Mouse (Mus musculus) limb, embryonic 10.5 days (tissue): Measurements from ENCODE around the gene Pptc7. TPM values are rescaled to one million over a fixed set of nuclear protein-coding genes. Genes with fewer than 3 reads are reported as not detected.

ENCODE experiments used
- DNase-seq: peaks from one replicate; pipeline ENCODE4 v3.0.0-alpha.2; 2017; ENCODE audit warnings: low spot score
- H3K27ac ChIP-seq: fragments of 300-500 bp; sonication (generic); 2 replicates; pipeline ENCODE4 v1.5.1; 2016; ENCODE audit warnings: mild to moderate bottlenecking
- H3K27me3 ChIP-seq: fragments of 300-500 bp; sonication (generic); 2 replicates; pipeline ENCODE4 v1.6.1; 2016; ENCODE audit warnings: low read depth, mild to moderate bottlenecking; ENCODE audit not compliant: poor library complexity, severe bottlenecking
- H3K36me3 ChIP-seq: fragments of 300-500 bp; sonication (generic); 2 replicates; pipeline ENCODE4 v1.6.1; 2016; ENCODE audit warnings: mild to moderate bottlenecking, moderate library complexity
- H3K4me1 ChIP-seq: fragments of 300-500 bp; sonication (generic); 2 replicates; pipeline ENCODE4 v1.6.1; 2016
- H3K4me3 ChIP-seq: fragments of 300-500 bp; sonication (generic); 2 replicates; pipeline ENCODE4 v1.5.1; 2016; ENCODE audit warnings: mild to moderate bottlenecking, moderate library complexity
- H3K9me3 ChIP-seq: fragments of 300-500 bp; sonication (generic); replicated peaks from 2 replicates; pipeline ENCODE4 v1.6.1; 2016; ENCODE audit warnings: mild to moderate bottlenecking
- WGBS: fragments of 180-500 bp; shearing (Covaris S2); methylation state at CpG from one replicate; pipeline ENCODE4 v1.1.7; 2016; 5-methylcytosine and 5-hydroxymethylcytosine counted together
- polyA plus RNA-seq: library from polyadenylated mRNA; unstranded; fragments of >200 nt; fragmentation: Nextera tagmentation; extraction: Ambion mirVana; gene quantifications from 2 replicates; pipeline ENCODE4 v1.2.1, GENCODE M21; 2016

Gene Pptc7
- polyA plus RNA-seq, 1 experiment from 2014 or later = 9.7 TPM

GRCm38 (mm10) chr5:122334682-122335081 is 50.5 kb downstream of the Pptc7 start:
- no peak for DNase-seq
- H3K27ac ChIP-seq = no peak overlapping the region
- 75% methylated on average over 3 of the region's 3 CpGs for WGBS
- no peaks in the 10 kb centered on the region for H3K36me3 ChIP-seq
- no peaks in the 10 kb centered on the region for H3K9me3 ChIP-seq
- no peak overlapping the region for H3K4me3 ChIP-seq
- H3K4me1 ChIP-seq = no peaks in the 10 kb centered on the region
- H3K27me3 ChIP-seq = no peaks in the 10 kb centered on the region

GRCm38 (mm10) chr5:122336554-122337294 is 52.6 kb downstream of the Pptc7 start:
- no peak for DNase-seq
- H3K27ac ChIP-seq = no peak overlapping the region
- 95% methylated on average over 7 of the region's 7 CpGs for WGBS
- no peaks in the 10 kb centered on the region for H3K36me3 ChIP-seq
- no peak overlapping the region for H3K4me3 ChIP-seq
- H3K27me3 ChIP-seq = no peaks in the 10 kb centered on the region
- no peaks in the 10 kb centered on the region for H3K4me1 ChIP-seq
- no peaks in the 10 kb centered on the region for H3K9me3 ChIP-seq

GRCm38 (mm10) chr5:122342874-122343273 is 58.7 kb downstream of the Pptc7 start:
- H3K27me3 ChIP-seq = peaks cover 4% of the 10 kb centered on the region; the same call in 1 of the 2 replicates
- H3K4me1 ChIP-seq = no peaks in the 10 kb centered on the region
- 87% methylated on average over 1 of the region's 1 CpGs for WGBS
- H3K36me3 ChIP-seq = no peaks in the 10 kb centered on the region
- no peak overlapping the region for H3K4me3 ChIP-seq
- H3K27ac ChIP-seq = no peak overlapping the region
- no peak for DNase-seq
- no peaks in the 10 kb centered on the region for H3K9me3 ChIP-seq

- 62% methylated on average over 7 of the region's 7 CpGs for WGBS
Measured at GRCm38 (mm10) chr5:122343768-122344167, 59.6 kb downstream of the Pptc7 start.

GRCm38 (mm10) chr5:122344260-122344659 is 60.1 kb downstream of the Pptc7 start:
- no peak overlapping the region for H3K27ac ChIP-seq
- no peaks in the 10 kb centered on the region for H3K9me3 ChIP-seq
- peak; percentile 87 for DNase-seq
- H3K36me3 ChIP-seq = no peaks in the 10 kb centered on the region
- peaks cover 4% of the 10 kb centered on the region; the same call in 1 of the 2 replicates for H3K27me3 ChIP-seq
- WGBS = 12% methylated on average over 5 of the region's 5 CpGs
- no peaks in the 10 kb centered on the region for H3K4me1 ChIP-seq
- no peak overlapping the region for H3K4me3 ChIP-seq

More at GRCm38 (mm10) chr5:122343768-122344167, 59.6 kb downstream of the Pptc7 start:
- no peak for DNase-seq
- Histone ChIP-seq H3K27ac (no peak overlapping the region), H3K4me3 (no peak overlapping the region), H3K9me3 (no peaks in the 10 kb centered on the region), H3K4me1 (no peaks in the 10 kb centered on the region), H3K36me3 (no peaks in the 10 kb centered on the region), H3K27me3 (peaks cover 4% of the 10 kb centered on the region; the same call in 1 of the 2 replicates)

DNA sequence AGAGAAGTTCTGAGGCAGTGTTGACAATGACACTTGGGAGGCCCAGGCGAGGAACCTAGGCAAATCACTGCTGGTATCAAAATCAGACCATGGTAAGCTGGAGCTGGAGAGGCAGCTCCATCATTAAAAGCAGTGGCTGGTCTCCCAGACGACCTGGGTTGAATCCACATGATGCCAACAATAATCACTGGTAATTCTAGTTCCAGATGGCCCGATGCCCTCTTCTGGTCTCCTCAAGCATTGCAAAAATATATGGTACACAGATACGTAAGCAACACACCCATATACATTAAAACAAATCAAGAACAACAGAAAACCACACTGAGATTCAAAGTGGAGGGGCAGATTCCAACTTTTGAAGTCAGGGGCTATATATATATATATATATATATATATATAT is 61.6 kb downstream of the Pptc7 start:
- DNase-seq = no peak

DNA sequence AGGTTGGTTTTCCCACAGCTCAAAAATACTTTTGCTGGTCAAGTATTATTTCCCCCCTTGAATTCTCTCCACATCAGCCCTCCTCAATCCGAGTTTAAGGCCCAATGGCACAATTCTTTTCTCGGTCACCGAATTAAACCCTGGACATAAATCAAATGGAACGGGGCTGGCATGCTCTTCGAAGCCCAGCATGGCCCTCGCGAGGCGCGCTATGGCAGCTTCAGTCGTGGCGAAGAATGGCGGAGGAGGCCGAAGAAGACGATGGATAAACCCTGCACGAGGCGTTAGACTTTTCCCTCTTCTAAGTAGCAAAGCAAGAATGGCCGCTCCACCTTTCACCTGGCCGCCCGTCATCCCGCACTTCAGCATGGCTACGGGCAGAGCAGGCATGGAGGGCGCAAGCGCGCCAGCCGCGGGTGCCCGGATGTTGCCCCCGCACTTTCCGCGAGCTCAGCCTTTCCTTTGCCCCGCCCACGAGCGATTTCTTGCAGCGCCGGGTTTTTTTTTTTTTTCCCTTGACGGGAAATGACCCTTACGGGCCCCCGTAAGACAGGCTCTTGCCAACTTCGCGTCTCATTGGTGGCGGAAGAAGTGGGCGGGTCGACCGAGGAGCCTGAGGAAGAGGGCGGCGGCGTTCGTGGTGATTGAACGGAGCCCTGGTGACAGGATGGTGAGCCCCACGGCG is 69.8 kb downstream of the Pptc7 start, which contains the start of the genes Rad9b and Vps29:
Rad9b (minus strand) TSS at position 427 of the 685 bp plus-strand sequence.
Vps29 (plus strand) TSS at position 563 of the 685 bp plus-strand sequence.
- Histone ChIP-seq H3K9me3 (no peaks in the 10 kb centered on the region), H3K36me3 (peaks cover 7% of the 10 kb centered on the region), H3K27me3 (no peaks in the 10 kb centered on the region), H3K4me3 (peak within 1 kb of the TSS; percentile 82), H3K27ac (peak within 1 kb of the TSS; percentile 94), H3K4me1 (peaks cover 10% of the 10 kb centered on the region)
- WGBS = 2% methylated on average over 51 of the region's 51 CpGs
- DNase-seq = peak; percentile 100

More for the DNA sequence above, 61.6 kb downstream of the Pptc7 start:
- no peak overlapping the region for H3K4me3 ChIP-seq
- no peaks in the 10 kb centered on the region for H3K36me3 ChIP-seq
- peaks cover 4% of the 10 kb centered on the region; the same call in 1 of the 2 replicates for H3K27me3 ChIP-seq
- no peak overlapping the region for H3K27ac ChIP-seq
- WGBS = 83% methylated on average over 4 of the region's 4 CpGs
- H3K4me1 ChIP-seq = no peaks in the 10 kb centered on the region
- no peaks in the 10 kb centered on the region for H3K9me3 ChIP-seq

- H3K9me3 ChIP-seq = no peaks in the 10 kb centered on the region
- DNase-seq = no peak
- peaks cover 10% of the 10 kb centered on the region for H3K4me1 ChIP-seq
- peak overlapping the region; percentile 82 for H3K4me3 ChIP-seq
- H3K27ac ChIP-seq = peak overlapping the region; percentile 94
- H3K36me3 ChIP-seq = peaks cover 12% of the 10 kb centered on the region
- WGBS = under 1% methylated on average over 57 of the region's 57 CpGs
- H3K27me3 ChIP-seq = no peaks in the 10 kb centered on the region
Measured at GRCm38 (mm10) chr5:122354492-122355067, 70.4 kb downstream of the Pptc7 start.

- peak within 1 kb of the TSS; percentile 68 for H3K4me3 ChIP-seq
- H3K4me1 ChIP-seq = peaks cover 15% of the 10 kb centered on the region
- H3K27me3 ChIP-seq = no peaks in the 10 kb centered on the region
- peak within 1 kb of the TSS; percentile 90 for H3K27ac ChIP-seq
- peaks cover 66% of the 10 kb centered on the region for H3K36me3 ChIP-seq
- DNase-seq = no peak
- no peaks in the 10 kb centered on the region for H3K9me3 ChIP-seq
- under 1% methylated on average over 38 of the region's 46 CpGs for WGBS
Measured at GRCm38 (mm10) chr5:122371591-122372191, 87.5 kb downstream of the Pptc7 start, which contains the start of gene Gpn3. Gene Gpn3 (plus strand): TSS chr5:122371876.

- peaks cover 66% of the 10 kb centered on the region for H3K36me3 ChIP-seq
- under 1% methylated on average over 53 of the region's 53 CpGs for WGBS
- peak; percentile 99 for DNase-seq
- H3K4me1 ChIP-seq = peaks cover 15% of the 10 kb centered on the region
- H3K27me3 ChIP-seq = no peaks in the 10 kb centered on the region
- H3K4me3 ChIP-seq = peak within 1 kb of the TSS; percentile 68
- peak within 1 kb of the TSS; percentile 90 for H3K27ac ChIP-seq
- no peaks in the 10 kb centered on the region for H3K9me3 ChIP-seq
Measured at GRCm38 (mm10) chr5:122372192-122372769, 88.1 kb downstream of the Pptc7 start, which contains the start of gene Fam216a. Gene Fam216a (minus strand): TSS chr5:122372364.

DNA sequence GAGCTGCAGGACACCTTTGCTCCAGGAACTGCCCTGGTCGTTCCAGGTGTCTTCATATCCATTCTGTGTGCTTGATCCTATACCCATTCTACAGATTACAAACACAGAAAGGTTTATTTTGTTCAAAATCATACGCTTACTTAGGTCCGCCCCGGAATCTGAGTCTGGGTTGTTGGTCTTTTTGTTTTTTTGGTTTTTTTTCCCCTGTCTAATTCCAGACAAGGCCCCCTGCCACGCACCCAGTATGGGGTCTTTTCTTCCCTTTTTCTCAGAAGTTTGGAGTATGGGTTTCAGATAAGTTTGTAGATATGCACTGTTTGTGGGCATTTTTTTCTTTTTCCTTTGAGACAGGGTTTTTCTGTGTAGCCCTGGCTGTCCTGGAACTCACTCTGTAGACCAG is 88.7 kb downstream of the Pptc7 start:
- no peak for DNase-seq
- Histone ChIP-seq H3K27me3 (no peaks in the 10 kb centered on the region), H3K9me3 (no peaks in the 10 kb centered on the region), H3K36me3 (peaks cover 63% of the 10 kb centered on the region), H3K27ac (peak overlapping the region; percentile 90), H3K4me3 (peak overlapping the region; percentile 68), H3K4me1 (peaks cover 15% of the 10 kb centered on the region)
- 9% methylated on average over 5 of the region's 5 CpGs for WGBS
